Mouse (Mus musculus) layer of hippocampus, postnatal 25 days (tissue): Measurements from ENCODE around the gene Sgpp1. TPM values are rescaled to one million over a fixed set of nuclear protein-coding genes. Genes with fewer than 3 reads are reported as not detected.
"Not testable (repeated sequence)": the region's sequence is repeated elsewhere in the genome, so short reads cannot be mapped to it uniquely, and the experiment has no call there.

Source experiments
- DNase-seq, 2 experiments: peaks; one replicate each; pipeline ENCODE4 v3.0.0; 2022; ENCODE audit warnings: mixed read lengths in 2 of 2, low spot score in 1 of 2; ENCODE audit errors: extremely low spot score in 1 of 2
- total RNA-seq, 2 experiments: library from RNA; stranded (reverse); gene quantifications; 2 replicates each; pipeline ENCODE4 v1.2.3; 2021

Gene Sgpp1
- total RNA-seq, 2 experiments from 2014 or later, result 30.1 to 34.8 TPM

GRCm38 (mm10) chr12:75733331-75734070, 2.0 kb downstream of the Sgpp1 start:
- no peak for DNase-seq

GRCm38 (mm10) chr12:75731927-75732443, 3.5 kb downstream of the Sgpp1 start:
- no peak for DNase-seq

GRCm38 (mm10) chr12:75731508-75731907, 4.0 kb downstream of the Sgpp1 start:
- no peak for DNase-seq

DNA sequence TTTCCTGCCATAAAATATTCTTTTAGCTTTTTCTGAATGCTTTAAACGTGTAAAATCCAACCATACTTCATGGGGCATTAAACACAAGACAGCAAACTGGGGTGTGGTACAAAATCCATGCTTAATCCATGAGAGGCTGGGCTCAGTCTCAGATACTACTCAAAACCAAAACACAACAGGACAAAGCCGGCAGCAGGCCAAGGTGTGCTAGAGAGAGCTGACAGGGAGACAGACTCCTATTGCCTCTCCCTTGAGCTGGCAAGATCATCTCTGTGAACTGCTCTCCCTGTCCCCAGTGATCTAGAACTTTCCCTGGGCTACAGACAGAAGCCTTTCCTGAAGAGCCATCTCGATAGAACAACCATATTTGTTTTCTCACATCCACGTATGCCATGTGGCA, 5.1 kb downstream of the Sgpp1 start:
- DNase-seq, result no peak

GRCm38 (mm10) chr12:75729876-75730275, 5.7 kb downstream of the Sgpp1 start:
- no peak for DNase-seq

DNA sequence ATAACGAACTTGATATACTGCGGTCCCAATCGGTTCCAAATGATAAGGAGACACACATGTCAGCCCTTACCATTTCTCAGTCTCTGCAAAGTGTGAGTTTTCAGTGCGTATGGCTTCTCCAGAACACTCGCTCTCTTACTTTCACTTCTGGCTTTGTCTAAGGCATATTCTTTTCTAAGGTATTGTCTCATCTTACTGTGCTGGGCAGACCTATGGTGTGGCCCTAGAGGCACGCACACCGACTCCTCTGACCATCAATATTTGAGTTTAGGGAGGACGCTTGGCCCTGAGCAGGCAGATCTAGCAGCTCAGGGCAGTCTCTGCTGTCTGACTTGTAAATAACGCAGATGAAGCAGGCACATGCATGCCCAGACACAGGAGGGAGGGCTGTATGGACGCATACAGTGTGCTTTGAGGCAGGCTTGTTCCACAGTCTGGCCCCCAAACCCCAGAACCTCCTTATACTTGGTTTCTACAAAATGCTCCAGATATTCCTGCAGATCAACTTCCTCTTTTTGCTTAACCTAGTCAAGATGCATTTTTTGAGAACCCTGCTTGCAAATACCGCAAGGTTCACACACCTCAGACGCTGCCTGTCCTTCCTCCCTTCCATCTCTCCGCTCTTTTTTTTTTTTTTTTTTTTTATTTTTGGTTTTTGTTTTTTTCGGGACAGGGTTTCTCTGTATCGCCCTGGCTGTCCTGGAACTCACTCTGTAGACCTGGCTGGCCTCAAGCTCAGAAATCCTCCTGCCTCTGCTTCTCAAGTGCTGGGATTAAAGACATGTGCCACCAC, 8.0 kb downstream of the Sgpp1 start:
- DNase-seq, result no peak

DNA sequence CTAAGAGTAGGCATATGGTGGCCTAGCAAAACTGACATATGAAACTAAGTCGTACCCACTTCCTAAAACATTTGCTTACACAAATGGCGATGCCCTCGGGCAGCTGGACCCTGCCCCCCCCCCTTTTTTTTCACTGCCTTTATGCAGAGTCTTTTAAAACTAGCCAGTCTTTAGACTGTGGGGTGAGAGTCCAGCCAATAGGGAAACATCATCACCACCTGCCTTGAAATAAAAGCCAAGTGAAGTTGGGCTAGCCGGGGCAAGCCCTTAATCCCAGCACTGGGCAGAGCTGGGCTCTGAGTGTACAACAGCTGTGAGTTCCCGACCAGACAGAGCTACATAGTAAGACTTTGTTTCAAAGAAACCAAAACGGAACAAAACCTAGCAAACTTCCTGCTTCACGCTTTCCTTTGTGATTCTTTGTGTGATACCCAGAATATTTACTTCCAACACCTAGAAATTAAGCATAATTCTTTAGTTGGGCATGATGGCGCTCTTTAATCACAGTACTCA, 9.1 kb downstream of the Sgpp1 start:
- no peak for DNase-seq

DNA sequence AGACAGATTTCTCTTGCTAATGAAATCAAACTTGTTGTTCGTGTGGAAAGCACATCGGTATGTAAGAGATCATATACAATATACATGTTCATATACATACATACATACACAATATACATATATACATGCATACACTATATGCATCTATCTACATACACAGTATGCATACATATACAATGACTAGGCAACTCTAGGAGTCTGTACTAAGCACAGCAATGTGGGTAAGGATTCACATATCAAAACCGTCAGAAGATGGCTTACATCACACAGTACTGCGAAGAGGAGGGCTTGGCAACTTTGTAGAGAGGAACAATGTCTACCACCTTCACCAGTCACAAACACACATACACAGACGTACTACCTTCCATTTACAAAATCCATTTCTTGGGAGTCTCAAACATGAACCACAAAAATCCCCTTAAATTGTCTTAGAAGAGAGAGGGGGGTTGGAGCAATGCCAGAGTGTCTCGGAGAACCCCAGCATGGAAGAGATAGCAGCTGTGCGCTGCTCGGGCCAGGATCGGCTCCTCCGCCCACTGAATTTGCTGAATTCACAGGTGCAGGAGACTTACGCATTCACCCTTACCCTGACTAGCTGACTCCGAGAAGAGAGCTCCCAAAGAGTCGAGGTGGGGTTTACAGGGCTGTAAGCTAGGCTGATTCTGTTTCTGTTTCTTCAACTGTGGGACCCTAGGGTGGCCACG, 10.8 kb downstream of the Sgpp1 start:
- no peak for DNase-seq

DNA sequence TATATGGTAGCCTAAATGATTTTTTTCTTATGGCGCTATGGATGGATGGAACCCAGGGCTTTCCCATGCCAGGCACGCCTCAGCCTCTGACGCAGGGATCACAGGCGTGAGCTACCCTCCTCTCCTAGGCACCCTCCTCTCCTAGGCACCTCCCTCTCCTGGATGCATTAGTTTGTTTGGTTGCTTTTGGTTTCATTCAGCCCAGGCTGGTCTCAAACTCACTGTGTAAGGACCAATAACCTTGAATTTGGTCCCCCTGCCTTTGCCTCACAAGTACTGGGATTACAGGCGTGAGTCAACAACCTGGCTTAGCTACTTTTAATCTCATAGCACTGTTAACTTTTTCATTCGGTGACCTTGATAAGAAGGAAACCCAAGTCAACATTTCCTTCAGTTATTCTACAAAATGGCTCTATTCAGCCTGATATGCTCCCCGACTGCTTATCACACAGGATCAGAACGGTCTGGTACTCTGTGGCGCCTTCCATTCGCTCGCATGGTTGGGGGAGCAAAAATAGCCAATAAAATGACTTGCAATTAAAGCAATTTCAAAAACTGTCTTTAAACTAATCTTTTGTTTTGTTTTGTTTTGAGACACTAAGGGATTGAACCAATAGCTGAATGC, 11.6 kb downstream of the Sgpp1 start:
- DNase-seq, result no peak

DNA sequence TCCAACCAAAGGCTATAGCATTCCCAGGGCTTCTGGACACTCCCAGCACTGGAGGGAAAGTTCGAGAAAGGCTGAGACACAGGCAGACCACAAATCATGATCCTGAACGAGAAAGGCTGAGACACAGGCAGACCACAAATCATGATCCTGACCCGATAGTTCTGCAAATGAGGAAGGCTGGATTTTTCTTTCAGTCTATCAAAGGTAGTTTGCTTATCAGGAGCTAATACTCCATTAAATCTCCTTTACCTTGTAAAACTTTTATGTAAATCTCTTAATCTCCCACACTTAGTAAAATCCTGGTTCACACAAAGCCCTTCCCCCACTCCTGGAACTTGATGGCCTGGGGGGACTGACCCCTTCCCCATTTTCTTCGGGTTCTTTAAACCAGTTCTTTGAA, 13.6 kb downstream of the Sgpp1 start:
- DNase-seq, result no peak

- no peak for DNase-seq
These were observed 14.5 kb downstream of the Sgpp1 start for GRCm38 (mm10) chr12:75721006-75721405.

DNA sequence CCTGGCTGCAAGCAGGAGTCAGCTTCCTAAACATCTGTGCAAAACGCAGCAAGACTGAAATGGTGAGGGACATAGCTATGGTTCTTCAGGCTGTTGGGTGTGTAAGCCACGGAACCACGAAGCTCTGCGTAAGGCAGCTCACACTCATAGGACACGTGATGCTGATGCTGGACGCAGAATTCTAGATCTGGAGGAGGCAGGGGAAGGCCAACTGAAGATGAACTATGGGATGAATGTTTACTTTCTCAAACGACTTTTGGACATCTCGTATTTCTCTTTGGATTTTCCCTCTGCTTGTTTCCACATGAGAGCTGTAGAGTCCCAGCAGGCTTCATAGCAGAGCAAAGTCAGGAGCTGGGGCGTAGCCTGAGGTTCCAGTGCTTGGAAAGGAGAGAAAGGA, 21.9 kb downstream of the Sgpp1 start:
- no peak for DNase-seq

DNA sequence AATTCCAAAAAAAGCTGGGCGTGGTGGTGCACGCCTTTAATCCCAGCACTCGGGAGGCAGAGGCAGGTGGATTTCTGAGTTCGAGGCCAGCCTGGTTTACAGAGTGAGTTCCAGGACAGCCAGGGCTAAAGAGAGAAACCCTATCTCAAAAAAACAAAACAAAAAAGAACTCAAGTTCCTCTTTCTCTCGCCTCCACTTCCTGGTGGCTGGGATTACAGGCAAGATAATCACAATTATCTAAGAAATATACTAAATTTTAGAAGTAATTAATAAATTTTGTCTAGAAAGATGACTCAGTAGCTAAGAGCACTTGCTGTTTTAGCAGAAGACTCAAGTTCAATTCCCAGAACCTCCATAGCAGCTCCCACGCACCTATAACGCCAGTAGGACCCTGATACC, 22.6 kb downstream of the Sgpp1 start:
- DNase-seq, result not testable (repeated sequence)

- DNase-seq, result no peak
These were observed 24.7 kb downstream of the Sgpp1 start for GRCm38 (mm10) chr12:75710596-75711376.

- no peak for DNase-seq
These were observed 26.0 kb downstream of the Sgpp1 start for GRCm38 (mm10) chr12:75709506-75709905.

DNA sequence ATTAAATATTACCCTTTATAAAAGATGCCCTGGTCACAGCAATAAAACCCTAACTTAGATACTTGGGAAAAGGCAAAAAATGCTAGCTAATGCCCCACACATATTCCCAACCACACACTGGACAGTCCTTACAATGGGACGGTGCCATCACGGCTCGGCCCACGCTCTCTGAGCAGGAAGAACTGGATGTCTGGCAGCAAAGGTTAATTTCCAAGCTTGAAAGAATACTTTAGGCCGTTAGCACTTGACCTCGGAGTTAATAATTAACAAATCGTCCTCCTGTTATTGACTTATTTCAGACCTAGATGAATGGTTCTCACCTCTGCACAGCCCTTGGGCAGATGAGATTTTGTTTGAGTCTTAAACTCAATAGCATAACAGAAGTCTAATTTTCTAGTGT, 28.9 kb downstream of the Sgpp1 start:
- DNase-seq, result no peak

DNA sequence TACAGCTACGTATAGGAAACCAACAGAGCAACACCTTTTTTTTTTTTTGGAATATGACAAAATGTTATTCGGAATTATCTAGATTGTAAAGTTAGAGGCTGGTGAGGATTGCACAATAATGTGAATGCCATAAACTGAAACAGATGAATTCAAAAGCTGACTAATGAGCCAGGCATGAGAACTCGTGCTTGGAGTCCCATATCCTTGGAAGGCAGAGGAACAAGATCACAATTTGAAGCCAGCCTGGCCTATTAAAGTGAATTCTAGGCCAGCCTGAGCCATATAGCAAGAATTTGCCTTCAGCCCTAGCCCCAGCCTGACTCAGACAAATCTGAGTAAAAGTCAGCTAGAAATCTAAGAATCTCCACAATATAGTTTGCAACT, 32.8 kb downstream of the Sgpp1 start:
- no peak for DNase-seq

DNA sequence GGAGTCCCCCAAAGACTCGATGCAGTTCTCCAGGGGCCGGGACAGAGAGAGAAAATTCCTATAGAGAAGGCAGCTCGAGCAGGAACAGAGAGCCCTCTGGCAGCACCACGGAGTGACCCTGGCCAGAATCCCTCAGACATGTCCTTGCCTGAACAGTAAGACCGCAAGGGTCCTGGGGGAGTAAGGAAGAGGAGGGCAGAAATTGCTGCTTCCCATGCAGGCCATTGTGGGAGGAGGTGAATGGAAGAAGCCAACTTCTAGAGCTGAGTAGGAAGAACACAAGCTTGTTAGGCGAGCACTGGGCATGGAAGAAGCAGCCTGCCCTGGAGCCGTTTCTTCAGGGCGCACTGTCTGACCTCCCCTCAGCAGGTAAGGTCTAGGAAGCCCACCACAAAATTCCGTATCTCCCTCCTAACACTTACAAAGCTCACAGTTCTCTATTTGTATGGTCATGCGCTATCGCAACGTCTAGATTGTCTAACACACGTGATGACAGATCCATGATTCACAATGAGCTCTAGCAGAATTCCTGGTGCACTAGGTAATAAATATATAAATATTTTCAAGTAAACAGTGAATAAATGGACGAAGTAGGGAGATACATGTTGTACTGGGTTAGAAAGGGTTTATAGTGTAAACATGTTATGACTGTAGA, 33.3 kb downstream of the Sgpp1 start:
- no peak for DNase-seq
